Mouse (Mus musculus): ENCODE results near the gene Rdh1.
A peak's percentile ranks its signal among the peaks of the same experiment; 100 is the strongest.
"Not testable (repeated sequence)": the region's sequence is repeated elsewhere in the genome, so short reads cannot be mapped to it uniquely, and the experiment has no call there.

- TF ChIP-seq E2F4 (IDR thresholded peaks at IDR 0.05; ENCODE audit: insufficient replicate concordance, low read depth, low read length); UBTF (IDR thresholded peaks at IDR 0.05; ENCODE audit: low read depth, low read length); ZMIZ1 (IDR thresholded peaks at IDR 0.05; ENCODE audit: low read depth, low read length); HCFC1 (IDR thresholded peaks at IDR 0.05; ENCODE audit: low read depth, low read length); ZKSCAN1 (IDR thresholded peaks at IDR 0.05; ENCODE audit: borderline replicate concordance, low read depth, low read length); MEF2A (IDR thresholded peaks at IDR 0.05; ENCODE audit: borderline replicate concordance, low read depth, low read length); JUND (conservative IDR thresholded peaks at IDR 0.05; ENCODE audit: low read depth, low read length); POLR2A (IDR thresholded peaks at IDR 0.05; ENCODE audit: low read depth, low read length); USF1 (IDR thresholded peaks at IDR 0.05; ENCODE audit: low read depth, low read length); TCF12 (IDR thresholded peaks at IDR 0.05; ENCODE audit: low read depth, low read length); EP300 (IDR thresholded peaks at IDR 0.05; ENCODE audit: low read length): not testable (repeated sequence)
- TF ChIP-seq CTCF (conservative IDR thresholded peaks at IDR 0.05 in 1 of 2, IDR thresholded peaks at IDR 0.05 in 1 of 2; ENCODE audit: low read depth in 2 of 2, low read length in 2 of 2): peak in 1 of 2 experiments; percentile 16; a peak in 1 of 4 replicates
Observed at GRCm38 (mm10) chr10:127785411-127785810, 25.9 kb downstream of the Rdh1 start.

All from CH12.LX (cell line).